Mouse (Mus musculus) cortical plate, adult 2 months (tissue): ENCODE data around the gene Phactr1. TPM values are rescaled to one million over a fixed set of nuclear protein-coding genes. Genes with fewer than 3 reads are reported as not detected.

Experiments used
- H3K27ac ChIP-seq: fragments of 200-500 bp; 2 replicates; pipeline ENCODE4 v1.5.1; 2012; ENCODE audit warnings: low read length, control low read depth, inconsistent platforms; ENCODE audit not compliant: insufficient read depth
- H3K4me1 ChIP-seq: fragments of 200-500 bp; 2 replicates; pipeline ENCODE4 v1.6.1; 2011; ENCODE audit warnings: low read length; ENCODE audit not compliant: control insufficient read depth, insufficient read depth
- H3K4me3 ChIP-seq: fragments of 200-500 bp; 2 replicates; pipeline ENCODE4 v1.5.1; 2011; ENCODE audit warnings: mild to moderate bottlenecking, low read length, control low read depth; ENCODE audit not compliant: insufficient read depth
- CTCF ChIP-seq: fragments of 200-500 bp; IDR thresholded peaks from 2 replicates; pipeline ENCODE4 v1.5.1; 2011; ENCODE audit warnings: mild to moderate bottlenecking, control low read depth, low read length; ENCODE audit not compliant: insufficient read depth; ENCODE audit errors: extremely low read depth
- POLR2A ChIP-seq: fragments of 200-500 bp; IDR thresholded peaks from 2 replicates; pipeline ENCODE4 v1.6.1; 2011; ENCODE audit warnings: mild to moderate bottlenecking, low read length, control low read depth; ENCODE audit not compliant: insufficient read depth; ENCODE audit errors: extremely low read depth
- polyA plus RNA-seq: library from polyadenylated mRNA; depleted of rRNA; stranded (reverse); fragments of >200 nt; gene quantifications from 2 replicates; pipeline ENCODE4 v1.2.3, GENCODE M21; 2012

The Phactr1 gene
- polyA plus RNA-seq, 1 experiment, result 206 TPM

DNA sequence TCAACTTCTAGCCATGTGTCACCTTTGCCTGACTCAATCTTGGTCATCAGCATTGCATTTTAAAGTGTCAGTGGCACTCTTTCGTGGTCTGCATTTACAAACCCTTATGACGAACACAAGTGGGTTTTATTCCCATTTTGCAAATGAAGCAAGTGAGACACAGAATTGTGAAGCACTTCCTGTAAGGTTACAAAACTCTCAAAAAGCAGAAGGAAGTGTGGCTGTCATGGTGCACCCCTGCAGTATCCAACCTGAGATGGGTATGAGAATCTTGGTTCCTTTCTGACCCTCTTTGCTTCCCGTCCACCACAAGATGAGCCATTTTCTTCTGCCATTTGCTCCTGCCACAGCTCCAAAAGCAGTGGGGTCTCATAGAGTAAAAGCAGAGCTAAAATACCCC, 295.7 kb downstream of the Phactr1 start:
- Histone ChIP-seq H3K4me3 (no peak overlapping the region), H3K4me1 (peaks cover 13% of the 10 kb centered on the region), H3K27ac (no peak overlapping the region)
- no peak for TF ChIP-seq CTCF
- no peak for TF ChIP-seq POLR2A

DNA sequence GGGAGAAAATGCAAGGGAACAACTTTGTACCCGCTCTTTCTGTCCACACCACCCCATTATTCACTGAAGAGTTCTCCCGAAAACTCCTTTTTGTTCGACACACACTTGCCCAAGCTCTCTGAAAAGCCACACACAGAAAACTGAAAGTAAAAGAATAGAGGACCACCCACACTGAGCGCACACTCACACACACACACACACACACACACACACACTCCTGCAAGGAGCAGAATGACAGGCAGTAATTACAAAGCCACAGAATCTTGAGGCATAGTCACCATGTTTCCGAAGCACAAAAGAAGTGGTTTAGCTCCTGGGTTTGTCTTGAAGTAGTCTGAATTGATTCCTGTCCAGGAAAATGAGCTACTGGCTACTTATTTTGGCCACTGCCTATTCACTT, 296.5 kb downstream of the Phactr1 start:
- H3K4me3 ChIP-seq, result no peak overlapping the region
- no peak overlapping the region for H3K27ac ChIP-seq
- peaks cover 13% of the 10 kb centered on the region for H3K4me1 ChIP-seq
- no peak for TF ChIP-seq POLR2A
- no peak for TF ChIP-seq CTCF

DNA sequence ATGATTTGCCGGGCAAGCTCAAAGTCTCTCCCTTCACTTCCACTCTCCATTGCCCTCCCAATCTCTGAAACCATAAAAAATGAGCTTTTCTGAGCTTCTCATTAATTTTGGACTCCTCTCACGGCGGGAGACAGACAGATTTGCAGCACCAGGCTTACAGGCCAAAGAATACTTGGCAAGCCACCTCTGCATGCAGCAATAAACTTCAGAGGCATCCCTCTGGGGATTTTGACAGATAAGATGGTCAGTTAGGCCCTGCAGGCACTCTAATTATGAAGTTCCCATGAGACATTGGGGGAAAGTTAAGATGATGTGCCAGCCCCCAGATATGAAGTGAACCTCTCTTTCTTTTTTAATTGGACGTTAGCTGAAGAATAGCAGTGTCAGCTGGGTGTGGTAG, 300.2 kb downstream of the Phactr1 start:
- Histone ChIP-seq H3K27ac (no peak overlapping the region), H3K4me3 (no peak overlapping the region), H3K4me1 (peaks cover 8% of the 10 kb centered on the region)
- TF ChIP-seq CTCF (no peak), POLR2A (no peak)

DNA sequence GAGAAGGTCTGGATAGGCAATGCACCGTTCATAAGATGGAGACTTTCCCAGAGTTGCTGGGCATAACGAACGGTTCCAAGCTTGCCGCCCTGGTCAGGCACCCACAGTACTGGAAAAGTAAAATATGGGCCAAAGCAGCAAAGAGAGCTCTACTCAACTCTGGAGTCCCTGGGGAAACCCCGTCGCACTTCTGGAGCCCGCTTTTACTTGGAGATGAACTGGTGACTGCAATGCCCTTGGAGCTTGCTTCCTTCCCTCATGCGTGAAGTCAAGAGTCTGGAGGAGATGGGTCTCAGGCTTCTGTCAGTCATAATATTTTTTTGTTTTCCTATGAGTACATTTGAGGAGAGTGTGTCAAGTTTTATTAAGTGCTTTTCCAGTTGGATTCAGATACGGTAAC, 302.2 kb downstream of the Phactr1 start:
- H3K4me3 ChIP-seq, result no peak overlapping the region
- TF ChIP-seq CTCF (no peak), POLR2A (no peak)
- H3K4me1 ChIP-seq, result peaks cover 2% of the 10 kb centered on the region; the same call in 1 of the 2 replicates
- H3K27ac ChIP-seq, result no peak overlapping the region

DNA sequence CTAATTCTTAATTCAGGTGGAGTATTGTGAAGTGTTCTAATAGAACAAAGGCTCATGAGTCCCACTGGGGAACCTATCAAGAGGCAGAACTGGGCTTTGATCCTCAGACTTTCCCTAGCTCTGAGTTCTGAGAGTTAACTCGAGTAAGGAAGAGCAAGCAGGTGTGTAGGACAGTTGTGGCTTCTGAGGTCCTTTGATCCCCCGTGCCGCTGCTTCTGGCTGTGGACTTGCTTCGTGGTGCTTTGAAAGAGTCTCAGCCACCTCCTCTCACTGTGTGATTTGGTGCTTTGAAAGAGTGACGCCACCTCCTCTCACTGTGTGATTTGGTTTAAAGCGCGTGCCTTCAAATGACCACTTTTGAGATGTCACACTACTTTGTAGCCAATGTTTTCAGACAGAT, 305.4 kb downstream of the Phactr1 start:
- peaks cover 10% of the 10 kb centered on the region for H3K4me1 ChIP-seq
- H3K27ac ChIP-seq, result no peak overlapping the region
- no peak overlapping the region for H3K4me3 ChIP-seq
- TF ChIP-seq CTCF (no peak), POLR2A (no peak)

DNA sequence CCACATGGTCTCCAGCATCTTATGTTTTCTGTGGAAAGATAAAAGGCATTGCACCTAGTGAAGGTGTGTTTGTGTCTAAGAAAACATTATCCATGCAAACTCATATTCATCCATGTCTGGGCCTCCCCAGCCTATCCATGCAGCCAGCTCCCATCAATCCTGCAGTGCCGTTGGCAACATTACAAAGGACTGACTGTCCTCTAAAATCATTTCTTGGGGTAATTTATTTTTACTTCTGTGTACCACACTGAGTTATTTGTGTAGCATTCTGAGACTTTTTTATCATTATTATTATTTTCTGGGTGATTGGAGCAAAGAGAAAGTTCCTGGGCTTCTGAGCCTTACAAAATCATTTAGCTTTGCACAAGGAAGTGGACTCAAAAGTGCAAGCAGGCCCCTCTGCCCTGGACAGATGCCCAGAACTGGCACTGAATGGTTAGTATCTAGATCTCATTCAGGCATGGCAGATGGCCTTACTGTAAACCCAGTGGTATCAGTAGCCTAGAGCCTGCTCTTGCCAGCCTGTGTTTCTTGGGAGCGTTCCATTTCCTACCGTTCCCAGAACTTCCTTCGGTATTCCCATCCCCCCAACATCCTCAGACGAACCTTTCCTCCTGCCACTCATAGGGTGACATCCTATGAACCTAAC, 307.6 kb downstream of the Phactr1 start:
- Histone ChIP-seq H3K4me1 (peaks cover 14% of the 10 kb centered on the region), H3K27ac (no peak overlapping the region), H3K4me3 (no peak overlapping the region)
- no peak for TF ChIP-seq POLR2A
- TF ChIP-seq CTCF, result no peak

DNA sequence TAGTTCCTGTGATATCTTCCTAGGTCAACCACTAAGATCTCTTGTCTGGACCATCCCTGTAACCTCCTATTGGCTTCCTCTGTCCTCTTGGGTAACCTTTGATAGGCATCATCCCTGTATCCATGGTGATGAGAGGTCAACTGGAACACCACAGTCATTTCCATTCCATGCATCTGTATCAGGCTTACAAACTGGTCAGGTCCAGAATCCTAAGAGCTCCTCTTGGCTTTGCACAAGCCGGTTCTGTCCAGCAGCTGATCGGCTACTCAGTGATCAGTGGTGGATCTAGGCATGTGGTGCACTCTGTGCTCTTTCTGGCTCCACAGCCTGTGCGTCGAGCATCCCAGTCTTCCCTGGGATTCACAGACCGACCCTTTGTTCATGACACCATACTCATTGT, 309.1 kb downstream of the Phactr1 start:
- Histone ChIP-seq H3K4me3 (no peak overlapping the region), H3K27ac (no peak overlapping the region), H3K4me1 (peaks cover 14% of the 10 kb centered on the region)
- no peak for TF ChIP-seq POLR2A
- no peak for TF ChIP-seq CTCF

DNA sequence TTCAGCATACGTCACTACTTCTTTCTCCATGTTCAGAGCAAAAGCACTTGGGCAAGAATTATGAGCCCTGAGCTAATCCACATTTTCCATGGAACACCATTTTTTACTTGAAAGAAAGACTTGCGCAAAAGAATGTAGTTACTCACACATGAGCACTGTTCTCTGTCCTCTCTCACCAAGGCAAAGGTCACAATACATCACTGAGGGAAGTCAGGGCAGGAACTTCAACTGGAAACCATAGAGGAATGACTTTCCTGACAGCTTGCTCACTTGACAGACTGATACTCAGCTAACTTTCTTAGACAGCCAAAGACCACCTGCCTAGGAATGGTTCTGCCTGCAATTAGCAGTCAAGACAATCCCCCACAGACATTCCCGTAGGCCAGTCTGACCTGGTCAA, 309.6 kb downstream of the Phactr1 start:
- Histone ChIP-seq H3K4me1 (peaks cover 14% of the 10 kb centered on the region), H3K27ac (no peak overlapping the region), H3K4me3 (no peak overlapping the region)
- TF ChIP-seq CTCF (no peak), POLR2A (no peak)

DNA sequence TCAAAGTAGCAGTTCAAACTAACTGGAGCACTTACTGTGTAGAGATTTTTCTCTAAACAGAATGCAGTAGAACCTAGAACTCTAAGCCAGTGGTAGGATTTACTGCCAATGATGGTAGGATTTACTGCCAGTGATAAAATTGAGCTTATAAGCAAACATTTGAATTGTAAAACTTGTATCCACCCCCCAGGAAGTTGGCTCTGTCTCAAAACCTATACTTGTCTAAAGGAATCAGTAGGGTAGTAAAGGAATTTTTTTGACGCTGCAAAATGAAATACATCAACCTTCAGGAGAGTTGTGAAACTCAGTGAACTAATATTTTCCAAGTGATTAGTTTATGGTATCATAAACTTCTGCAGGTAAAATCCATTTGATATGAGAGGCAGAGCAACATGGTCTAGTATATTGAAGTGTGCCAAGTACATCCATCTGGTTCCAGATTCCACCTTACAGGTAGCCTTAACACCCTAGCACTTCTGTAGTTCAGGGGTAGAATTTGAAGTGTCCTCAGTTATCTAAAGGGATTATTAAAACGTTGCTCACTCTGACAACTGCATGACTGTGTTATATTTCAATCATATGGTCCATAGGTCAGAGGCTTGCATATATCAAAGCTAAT, 310.2 kb downstream of the Phactr1 start:
- Histone ChIP-seq H3K4me1 (peaks cover 14% of the 10 kb centered on the region), H3K4me3 (no peak overlapping the region), H3K27ac (no peak overlapping the region)
- no peak for TF ChIP-seq CTCF

DNA sequence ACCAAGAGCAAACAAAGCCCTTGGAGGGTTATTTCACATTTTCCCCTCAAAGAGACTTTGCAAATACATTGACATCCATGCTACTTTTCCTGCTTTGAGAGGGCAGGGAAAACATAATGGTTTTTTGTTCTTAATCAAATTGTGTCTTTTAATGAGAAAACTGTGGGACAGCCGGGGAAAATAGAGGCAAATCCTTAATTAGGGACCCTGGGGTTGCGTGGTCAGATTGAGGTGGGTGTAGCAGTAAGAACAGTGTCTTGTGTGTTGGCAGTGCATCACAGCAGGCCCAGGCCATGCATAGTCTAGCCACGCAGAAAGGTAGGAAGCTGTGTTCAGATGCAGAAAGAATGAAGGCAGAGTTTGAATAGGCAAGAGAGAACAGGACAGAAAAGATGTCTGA, 310.7 kb downstream of the Phactr1 start:
- Histone ChIP-seq H3K4me1 (peaks cover 16% of the 10 kb centered on the region), H3K4me3 (no peak overlapping the region), H3K27ac (no peak overlapping the region)
- TF ChIP-seq CTCF (no peak), POLR2A (no peak)
